Mouse (Mus musculus) midbrain, embryonic 14.5 days (tissue): ENCODE data around the gene Pik3r2. TPM values are rescaled to one million over a fixed set of nuclear protein-coding genes. Genes with fewer than 3 reads are reported as not detected.

Experiments
- ATAC-seq: fragments of 200-750 bp; cut with Nextera tagmentation; 2 replicates; pipeline ENCODE4 v1.8.0; 2017; ENCODE audit warnings: moderate number of reproducible peaks, moderate library complexity; ENCODE audit not compliant: low FRiP score, low TSS enrichment
- DNase-seq: peaks from one replicate; pipeline ENCODE4 v3.0.0-alpha.2; 2015
- H3K27ac ChIP-seq: fragments of 300-500 bp; sonication (generic); replicated peaks from 2 replicates; pipeline ENCODE4 v1.5.1; 2014; ENCODE audit warnings: mild to moderate bottlenecking, low read depth, low read length, moderate library complexity
- H3K27me3 ChIP-seq: fragments of 300-500 bp; sonication (generic); 2 replicates; pipeline ENCODE4 v1.6.1; 2014; ENCODE audit warnings: low read length, control low read depth, mixed read lengths; ENCODE audit not compliant: control insufficient read depth, insufficient read depth
- H3K36me3 ChIP-seq: fragments of 300-500 bp; sonication (generic); 2 replicates; pipeline ENCODE4 v1.6.1; 2014; ENCODE audit warnings: low read length, control low read depth; ENCODE audit not compliant: control insufficient read depth, insufficient read depth
- H3K4me1 ChIP-seq: fragments of 300-500 bp; sonication (generic); 2 replicates; pipeline ENCODE4 v1.6.1; 2014; ENCODE audit warnings: mild to moderate bottlenecking, antibody characterized with exemption, low read length, control low read depth; ENCODE audit not compliant: control insufficient read depth, insufficient read depth
- H3K4me2 ChIP-seq: fragments of 300-500 bp; sonication (generic); 2 replicates; pipeline ENCODE4 v1.6.1; 2014; ENCODE audit warnings: mild to moderate bottlenecking, low read length, moderate library complexity
- H3K4me3 ChIP-seq: fragments of 300-500 bp; sonication (generic); replicated peaks from 2 replicates; pipeline ENCODE4 v1.5.1; 2014; ENCODE audit warnings: low read depth, low read length
- H3K9ac ChIP-seq: fragments of 300-500 bp; sonication (generic); replicated peaks from 2 replicates; pipeline ENCODE4 v1.6.1; 2014; ENCODE audit warnings: mild to moderate bottlenecking, low read length, moderate library complexity
- H3K9me3 ChIP-seq: fragments of 300-500 bp; sonication (generic); 2 replicates; pipeline ENCODE4 v1.6.1; 2016; ENCODE audit warnings: low read length, control low read depth, mixed read lengths; ENCODE audit not compliant: control insufficient read depth
- WGBS: fragments of 180-500 bp; shearing (Covaris S2); extraction: QIAGEN DNeasy Blood & Tissue Kit; methylation state at CpG from one replicate; pipeline ENCODE4 v1.1.7; 2014; 5-methylcytosine and 5-hydroxymethylcytosine counted together
- polyA plus RNA-seq: library from polyadenylated mRNA; unstranded; fragments of >200 nt; fragmentation: Nextera tagmentation; extraction: Ambion mirVana; gene quantifications from 2 replicates; pipeline ENCODE4 v1.2.1, GENCODE M21; 2014

Gene Pik3r2
- polyA plus RNA-seq, 1 experiment from 2014 or later, result 79.2 TPM

- 8% methylated on average over 21 of the region's 21 CpGs for WGBS
- Histone ChIP-seq H3K4me2 (peak overlapping the region; percentile 45), H3K9me3 (no peaks in the 10 kb centered on the region), H3K27me3 (peaks cover 12% of the 10 kb centered on the region; the same call in 1 of the 2 replicates), H3K4me1 (peaks cover 12% of the 10 kb centered on the region; the same call in 1 of the 2 replicates), H3K9ac (peak overlapping the region; percentile 36; the same call in 1 of the 2 replicates), H3K4me3 (peak overlapping the region; percentile 18; the same call in 1 of the 2 replicates), H3K36me3 (peaks cover 47% of the 10 kb centered on the region), H3K27ac (no peak overlapping the region)
- DNase-seq (no peak), ATAC-seq (no peak)
These were observed 9.7 kb downstream of the Pik3r2 start for GRCm38 (mm10) chr8:70766571-70767440.

DNA sequence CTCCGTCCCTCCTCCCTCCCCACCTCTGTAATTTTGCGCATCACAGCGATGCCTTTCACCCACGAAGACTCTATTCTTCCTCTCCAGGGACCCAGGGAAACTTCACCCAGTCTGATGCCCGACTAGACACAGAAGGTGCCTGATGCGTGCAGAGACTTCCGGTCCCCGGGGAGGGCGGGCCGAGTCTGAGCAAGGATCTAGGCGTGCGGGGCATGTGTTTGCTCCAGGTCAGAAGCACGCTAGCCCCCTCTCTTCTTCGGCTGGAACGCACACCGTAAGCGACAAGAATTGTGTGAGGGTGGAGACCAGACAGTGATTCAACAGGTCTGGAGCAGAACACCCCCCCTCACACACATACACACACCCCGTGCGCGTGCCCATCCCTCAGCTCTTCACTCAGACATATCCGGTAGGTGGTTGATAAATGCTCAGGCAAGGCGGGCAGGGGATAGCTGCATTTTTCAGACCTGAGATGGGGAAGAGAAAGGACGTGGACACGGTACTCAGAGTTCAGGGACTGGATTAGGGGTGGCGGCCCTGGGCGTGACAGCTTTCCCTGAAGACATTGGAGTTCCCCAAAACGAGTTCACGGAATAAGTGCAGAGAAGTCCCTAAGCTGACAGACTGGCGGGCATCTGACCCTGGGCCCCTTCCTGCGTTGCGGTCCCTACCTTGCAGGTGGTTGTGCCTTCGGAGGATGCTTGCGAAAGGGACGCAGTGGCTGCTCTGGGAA is 10.5 kb downstream of the Pik3r2 start:
- no peak overlapping the region for H3K27ac ChIP-seq
- peaks cover 16% of the 10 kb centered on the region; the same call in 1 of the 2 replicates for H3K4me1 ChIP-seq
- peak overlapping the region; percentile 45 for H3K4me2 ChIP-seq
- DNase-seq, result no peak
- no peaks in the 10 kb centered on the region for H3K9me3 ChIP-seq
- ATAC-seq, result no peak
- peak overlapping the region; percentile 36 for H3K9ac ChIP-seq
- H3K4me3 ChIP-seq, result peak overlapping the region; percentile 18
- H3K36me3 ChIP-seq, result peaks cover 40% of the 10 kb centered on the region
- 3% methylated on average over 34 of the region's 34 CpGs for WGBS
- H3K27me3 ChIP-seq, result peaks cover 12% of the 10 kb centered on the region; the same call in 1 of the 2 replicates

- no peak for ATAC-seq
- WGBS, result 81% methylated on average over 9 of the region's 9 CpGs
- Histone ChIP-seq H3K9ac (no peak overlapping the region; the same call in 1 of the 2 replicates), H3K4me1 (peaks cover 16% of the 10 kb centered on the region; the same call in 1 of the 2 replicates), H3K27me3 (peaks cover 12% of the 10 kb centered on the region; the same call in 1 of the 2 replicates), H3K36me3 (peaks cover 33% of the 10 kb centered on the region), H3K27ac (no peak overlapping the region), H3K4me3 (no peak overlapping the region), H3K4me2 (no peak overlapping the region; the same call in 1 of the 2 replicates), H3K9me3 (no peaks in the 10 kb centered on the region)
- DNase-seq, result no peak
These were observed 11.2 kb downstream of the Pik3r2 start for GRCm38 (mm10) chr8:70765329-70765728.

DNA sequence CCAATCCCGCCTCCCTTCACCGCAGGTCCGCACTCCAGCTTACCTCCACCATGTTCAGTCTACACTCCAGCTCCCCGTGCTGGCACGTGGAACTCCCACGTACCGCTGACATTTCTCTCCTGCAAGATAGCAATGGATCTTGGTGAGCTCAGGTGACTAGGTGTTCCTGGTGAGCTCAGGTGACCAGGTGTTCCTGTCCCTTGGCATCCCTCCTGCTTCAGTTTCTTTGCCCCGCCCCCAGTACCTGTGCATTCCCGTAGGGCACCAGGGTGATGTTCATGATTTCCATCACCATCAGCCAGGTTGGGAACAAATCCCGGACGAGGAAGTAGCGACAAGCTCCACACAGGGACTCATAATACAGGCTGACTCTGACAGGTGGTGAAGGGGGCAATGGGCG is 11.8 kb downstream of the Pik3r2 start:
- no peak for ATAC-seq
- 96% methylated on average over 13 of the region's 13 CpGs for WGBS

GRCm38 (mm10) chr8:70764026-70764425 is 12.5 kb downstream of the Pik3r2 start:
- no peak for ATAC-seq
- Histone ChIP-seq H3K9ac (no peak overlapping the region), H3K4me2 (no peak overlapping the region), H3K27me3 (peaks cover 12% of the 10 kb centered on the region; the same call in 1 of the 2 replicates), H3K4me1 (peaks cover 26% of the 10 kb centered on the region), H3K27ac (no peak overlapping the region), H3K36me3 (peaks cover 20% of the 10 kb centered on the region), H3K4me3 (no peak overlapping the region), H3K9me3 (no peaks in the 10 kb centered on the region)
- no peak for DNase-seq
- WGBS, result 87% methylated on average over 8 of the region's 8 CpGs

More for the DNA sequence above, 11.8 kb downstream of the Pik3r2 start:
- no peak overlapping the region for H3K9ac ChIP-seq
- no peak for DNase-seq
- H3K9me3 ChIP-seq, result no peaks in the 10 kb centered on the region
- H3K4me2 ChIP-seq, result no peak overlapping the region
- peaks cover 27% of the 10 kb centered on the region for H3K36me3 ChIP-seq
- no peak overlapping the region for H3K4me3 ChIP-seq
- no peak overlapping the region for H3K27ac ChIP-seq
- H3K4me1 ChIP-seq, result peaks cover 22% of the 10 kb centered on the region
- H3K27me3 ChIP-seq, result peaks cover 12% of the 10 kb centered on the region; the same call in 1 of the 2 replicates

GRCm38 (mm10) chr8:70763354-70763753 is 13.2 kb downstream of the Pik3r2 start:
- H3K4me3 ChIP-seq, result no peak overlapping the region
- no peaks in the 10 kb centered on the region for H3K9me3 ChIP-seq
- 5% methylated on average over 3 of the region's 3 CpGs for WGBS
- ATAC-seq, result no peak
- H3K27ac ChIP-seq, result no peak overlapping the region
- peaks cover 20% of the 10 kb centered on the region for H3K36me3 ChIP-seq
- peaks cover 12% of the 10 kb centered on the region; the same call in 1 of the 2 replicates for H3K27me3 ChIP-seq
- H3K4me1 ChIP-seq, result peaks cover 26% of the 10 kb centered on the region
- peak; percentile 63 for DNase-seq
- no peak overlapping the region for H3K9ac ChIP-seq
- H3K4me2 ChIP-seq, result no peak overlapping the region

DNA sequence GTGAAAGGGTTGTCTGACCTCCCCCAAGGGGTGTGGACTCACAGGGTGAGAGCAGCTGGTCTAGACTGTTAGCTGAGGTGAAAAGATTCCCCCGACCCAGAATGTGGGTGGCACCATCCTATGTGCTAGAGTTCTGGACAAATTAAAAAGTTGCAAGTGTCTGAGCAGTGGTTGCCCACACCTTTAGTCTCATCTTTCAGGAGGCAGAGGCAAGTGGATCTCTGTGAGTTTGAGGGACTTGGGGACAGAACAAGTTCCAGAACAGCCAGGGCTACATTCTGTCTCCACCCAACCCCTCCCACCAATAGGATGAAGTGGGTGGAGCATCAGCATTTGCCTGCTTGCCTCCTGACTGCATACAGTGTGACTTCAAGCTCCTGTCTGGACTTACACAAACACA is 14.4 kb downstream of the Pik3r2 start:
- 76% methylated on average over 1 of the region's 1 CpGs for WGBS

DNA sequence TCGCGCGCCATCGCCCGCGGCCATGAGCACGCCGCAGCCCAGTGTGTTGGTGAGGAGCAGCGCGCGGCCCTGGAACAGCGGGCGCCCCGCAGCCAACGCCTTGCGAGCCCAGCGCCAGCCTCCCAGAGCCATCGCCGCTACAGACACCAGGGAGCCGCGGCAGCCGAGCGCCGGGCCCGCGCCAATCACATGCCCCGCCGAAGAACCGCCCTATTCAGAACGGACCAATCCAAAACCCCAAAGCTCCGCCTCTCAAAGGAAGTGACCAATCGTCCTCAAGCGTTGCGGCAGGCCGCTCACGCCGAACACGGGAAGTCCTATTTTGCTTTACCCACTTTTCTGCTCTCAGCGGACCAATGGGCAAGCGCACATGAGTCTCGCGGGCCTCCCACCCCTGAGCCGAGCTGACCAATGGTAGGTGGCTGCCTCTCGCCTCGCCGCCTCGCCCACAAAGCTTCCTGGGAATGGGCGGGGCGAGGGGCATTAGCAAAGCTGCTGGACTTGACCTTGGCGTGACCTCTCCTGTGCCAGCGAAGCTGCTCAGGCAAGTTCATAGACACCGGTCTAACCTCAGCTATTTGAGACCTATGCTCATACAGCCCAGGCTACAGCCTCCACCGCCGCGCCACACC is 15.6 kb downstream of the Pik3r2 start, which contains the start of gene Mpv17l2:
Mpv17l2 (minus strand) TSS at position 172 of the 632 bp plus-strand sequence.
- Histone ChIP-seq H3K4me3 (peak within 1 kb of the TSS; percentile 60), H3K4me2 (peak within 1 kb of the TSS; percentile 84), H3K36me3 (peaks cover 36% of the 10 kb centered on the region), H3K4me1 (peaks cover 18% of the 10 kb centered on the region), H3K9me3 (no peaks in the 10 kb centered on the region), H3K27me3 (no peaks in the 10 kb centered on the region), H3K9ac (peak within 1 kb of the TSS; percentile 79), H3K27ac (peak within 1 kb of the TSS; percentile 73)
- ATAC-seq (peak; percentile 95), DNase-seq (peak; percentile 98)
- under 1% methylated on average over 55 of the region's 55 CpGs for WGBS

More for the DNA sequence above, 14.4 kb downstream of the Pik3r2 start:
- H3K9ac ChIP-seq, result no peak overlapping the region
- no peaks in the 10 kb centered on the region for H3K9me3 ChIP-seq
- no peak overlapping the region for H3K4me3 ChIP-seq
- ATAC-seq (no peak), DNase-seq (no peak)
- peaks cover 24% of the 10 kb centered on the region for H3K36me3 ChIP-seq
- H3K4me1 ChIP-seq, result peaks cover 26% of the 10 kb centered on the region
- H3K27ac ChIP-seq, result no peak overlapping the region
- peaks cover 11% of the 10 kb centered on the region; the same call in 1 of the 2 replicates for H3K27me3 ChIP-seq
- H3K4me2 ChIP-seq, result no peak overlapping the region
